Mouse (Mus musculus) right cerebral cortex, adult 2 months (tissue): ENCODE data around the gene Dcaf12.

Experiments
- DNase-seq, 2 experiments: peaks; one replicate each; pipeline ENCODE4 v3.0.0; 2021 to 2022; ENCODE audit warnings: low spot score in 2 of 2

Dcaf12 gene

GRCm38 (mm10) chr4:41310567-41311563 lies 3.8 kb downstream of the Dcaf12 start:
- no peak for DNase-seq

GRCm38 (mm10) chr4:41307406-41307805 lies 7.3 kb downstream of the Dcaf12 start:
- no peak for DNase-seq

- DNase-seq, result peak; percentile 25 to 37
Measured at GRCm38 (mm10) chr4:41304302-41304701, 10.4 kb downstream of the Dcaf12 start.

GRCm38 (mm10) chr4:41303671-41304070 lies 11.0 kb downstream of the Dcaf12 start:
- no peak for DNase-seq

GRCm38 (mm10) chr4:41298976-41299375 lies 15.7 kb downstream of the Dcaf12 start:
- DNase-seq, result no peak

GRCm38 (mm10) chr4:41295960-41296359 lies 18.7 kb downstream of the Dcaf12 start:
- DNase-seq, result no peak

GRCm38 (mm10) chr4:41295507-41295906 lies 19.2 kb downstream of the Dcaf12 start:
- DNase-seq, result no peak

GRCm38 (mm10) chr4:41293907-41294306 lies 20.8 kb downstream of the Dcaf12 start:
- DNase-seq, result no peak

- DNase-seq, result no peak
Measured at GRCm38 (mm10) chr4:41289802-41290201, 24.9 kb downstream of the Dcaf12 start.

- peak; percentile 42 to 56 for DNase-seq
Measured at GRCm38 (mm10) chr4:41286420-41286819, 28.3 kb downstream of the Dcaf12 start.

- DNase-seq, result no peak
Measured at GRCm38 (mm10) chr4:41284087-41284486, 30.6 kb downstream of the Dcaf12 start.

GRCm38 (mm10) chr4:41275927-41276326 lies 38.8 kb downstream of the Dcaf12 start:
- DNase-seq, result no peak

- peak; percentile 98 to 100 for DNase-seq
Measured at GRCm38 (mm10) chr4:41274980-41275850, 39.5 kb downstream of the Dcaf12 start, which contains the start of gene Ubap2. TSS of gene Ubap2 (minus strand) at chr4:41275144.

- DNase-seq, result no peak
Measured at GRCm38 (mm10) chr4:41274377-41274979, 40.2 kb downstream of the Dcaf12 start.

- DNase-seq, result no peak
Measured at GRCm38 (mm10) chr4:41268133-41268532, 46.6 kb downstream of the Dcaf12 start.

GRCm38 (mm10) chr4:41266350-41266749 lies 48.3 kb downstream of the Dcaf12 start:
- no peak for DNase-seq

GRCm38 (mm10) chr4:41260691-41261090 lies 54.0 kb downstream of the Dcaf12 start:
- no peak for DNase-seq

- no peak for DNase-seq
Measured at GRCm38 (mm10) chr4:41259019-41259418, 55.7 kb downstream of the Dcaf12 start.

- no peak for DNase-seq
Measured at GRCm38 (mm10) chr4:41257752-41258151, 56.9 kb downstream of the Dcaf12 start.

GRCm38 (mm10) chr4:41255564-41256210 lies 59.0 kb downstream of the Dcaf12 start:
- peak; percentile 34 to 59 for DNase-seq

GRCm38 (mm10) chr4:41253756-41254155 lies 60.9 kb downstream of the Dcaf12 start:
- DNase-seq, result no peak
